Mouse (Mus musculus): ENCODE measurements at regions not wholly inside any gene's neighbourhood (a gene's known extent, or its start where the extent isn't known, plus 50 kb on each side); places are given as distances from the start of the nearest gene placed in this dataset.

DNA sequence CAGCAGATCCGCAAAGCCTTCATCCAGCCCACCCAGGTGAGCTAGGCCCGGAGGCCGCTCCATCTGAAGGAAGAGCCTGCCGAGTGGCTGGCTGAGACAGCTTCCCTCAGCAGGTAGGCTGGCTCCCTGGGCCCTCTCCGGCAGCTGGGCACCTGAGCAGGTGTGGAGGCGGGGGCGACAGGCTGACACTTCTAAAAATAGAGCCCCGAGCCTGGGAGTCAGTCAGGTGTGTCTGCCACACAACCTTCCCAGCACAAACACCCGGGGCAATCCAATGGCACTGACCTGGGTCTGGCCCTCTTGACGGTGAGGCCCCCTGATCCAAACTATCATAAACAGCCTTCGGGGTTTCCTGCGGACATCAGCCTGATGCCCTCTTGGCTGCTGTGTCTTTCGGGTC lies 58.5 kb downstream of the Zfp36l2 start:
- peak; percentile 54 to 74 for DNase-seq

DNA sequence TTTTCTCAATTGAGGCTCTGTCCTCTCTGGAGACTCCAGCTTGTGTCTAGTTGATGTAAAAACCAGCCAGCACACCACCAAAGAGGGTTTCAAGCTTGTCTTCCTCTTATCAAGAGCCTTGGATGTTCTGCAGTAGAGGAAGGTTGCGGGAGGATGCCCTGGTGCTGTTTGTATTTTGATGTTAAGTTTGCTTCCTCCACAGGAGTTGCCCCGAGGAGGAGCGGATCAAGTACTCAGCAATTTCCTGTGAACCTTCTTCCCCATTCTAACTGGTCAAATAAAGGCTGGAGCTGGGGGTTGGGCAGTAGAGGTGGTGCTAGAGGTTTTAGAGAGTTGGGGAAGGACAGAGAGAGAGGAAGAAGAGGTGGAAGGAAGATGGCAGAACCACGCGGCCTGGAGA lies 59.5 kb downstream of the Zfp36l2 start:
- no peak for DNase-seq

DNA sequence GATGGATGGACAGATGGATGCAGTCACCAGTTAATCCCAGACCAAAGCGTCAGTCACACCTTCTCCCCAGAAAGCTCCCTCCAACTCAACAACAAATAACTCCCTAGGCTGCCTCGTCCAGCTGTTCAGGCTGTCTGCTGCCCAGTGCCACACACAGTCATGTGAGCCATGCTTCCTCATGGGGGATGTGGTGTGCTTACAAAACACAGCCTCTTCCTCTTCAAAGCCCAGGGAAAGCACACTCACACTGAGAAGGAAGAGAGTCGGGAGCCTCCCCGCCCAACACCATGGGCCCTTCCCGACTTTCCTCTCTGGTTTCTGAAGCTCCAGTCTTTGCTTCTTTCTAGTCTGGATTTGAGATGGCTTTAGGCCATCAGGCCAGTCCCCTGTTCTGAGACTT lies 61.6 kb downstream of the Zfp36l2 start:
- DNase-seq: no peak

DNA sequence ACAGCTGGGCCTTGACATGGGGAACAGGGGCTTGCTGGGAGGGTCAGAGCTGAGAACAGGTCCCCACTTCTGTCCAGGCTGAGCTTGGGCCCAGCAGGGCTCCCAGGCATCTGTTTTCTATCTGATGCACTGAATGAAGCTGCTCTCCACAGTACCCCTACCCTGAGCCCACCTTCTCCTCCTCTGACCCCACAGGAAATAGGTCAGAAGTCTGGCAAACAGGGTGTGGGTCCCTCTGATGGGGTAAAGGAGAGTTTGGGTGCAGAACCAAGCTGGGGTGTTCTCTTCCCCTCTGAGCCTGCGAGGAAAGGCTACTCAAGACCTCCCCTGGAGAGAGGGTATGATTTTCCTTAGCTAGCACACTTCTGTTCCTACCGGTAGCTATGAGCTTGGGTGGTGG lies 64.6 kb downstream of the Zfp36l2 start:
- no peak for DNase-seq

DNA sequence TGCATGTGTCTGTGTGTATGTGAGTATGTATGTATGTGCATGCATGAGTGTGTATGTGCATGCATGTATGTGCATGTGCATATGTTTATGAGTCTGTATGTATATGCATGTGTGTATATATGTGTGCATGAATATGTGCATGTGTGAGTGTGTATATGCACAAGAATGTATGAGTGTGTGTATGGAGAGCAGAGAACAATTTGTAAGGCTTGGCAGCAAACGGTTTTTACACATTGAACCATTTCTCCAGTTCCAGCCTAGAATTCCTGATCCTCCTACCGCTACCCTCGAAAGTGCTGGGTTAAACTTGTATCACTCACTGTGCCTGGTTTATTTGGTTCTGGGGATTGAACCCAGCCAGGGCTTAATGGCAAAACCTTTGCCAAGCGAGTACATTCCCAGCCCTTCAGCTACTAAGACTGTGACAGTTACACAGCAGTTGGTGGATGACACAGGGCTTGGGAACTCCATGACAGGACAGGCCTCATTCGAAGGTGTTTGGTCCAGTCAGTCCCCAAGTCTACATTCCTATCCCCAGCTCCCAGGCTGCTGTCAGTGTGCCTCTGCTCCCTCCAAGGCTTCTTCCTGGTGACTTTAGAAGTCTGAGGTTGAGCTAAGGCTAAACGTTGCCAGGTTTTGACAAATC lies 65.1 kb downstream of the Zfp36l2 start:
- DNase-seq: no peak

GRCm38 (mm10) chr17:84121291-84121690 lies 66.5 kb downstream of the Zfp36l2 start:
- no peak for DNase-seq

GRCm38 (mm10) chr17:84119221-84120017 lies 68.3 kb downstream of the Zfp36l2 start:
- no peak for DNase-seq

GRCm38 (mm10) chr17:84118781-84119180 lies 69.0 kb downstream of the Zfp36l2 start:
- no peak for DNase-seq

GRCm38 (mm10) chr17:84118271-84118670 lies 69.5 kb downstream of the Zfp36l2 start:
- no peak for DNase-seq

- no peak for DNase-seq
Observed at GRCm38 (mm10) chr17:84117756-84118155, 70.0 kb downstream of the Zfp36l2 start.

GRCm38 (mm10) chr17:84116340-84117279 lies 71.1 kb downstream of the Zfp36l2 start:
- no peak for DNase-seq

DNA sequence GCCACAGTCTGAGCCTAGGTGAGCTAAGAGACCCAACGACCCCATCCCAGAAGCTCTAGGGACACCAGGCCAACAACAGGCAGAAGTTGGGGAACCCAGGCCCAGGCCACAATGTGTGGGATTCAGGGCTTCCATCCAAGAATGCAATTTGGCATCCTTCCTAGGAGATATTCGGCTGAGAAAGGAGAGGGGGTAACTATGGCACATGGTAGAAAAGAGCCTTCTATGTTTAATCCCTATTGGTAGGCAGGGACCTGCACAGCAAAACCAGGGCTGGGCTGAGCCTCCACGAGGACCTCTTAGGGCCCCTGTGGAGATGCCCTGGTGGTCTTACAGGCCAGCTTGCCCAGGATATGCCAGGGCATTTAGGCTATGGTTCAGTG lies 71.8 kb downstream of the Zfp36l2 start:
- DNase-seq: no peak

DNA sequence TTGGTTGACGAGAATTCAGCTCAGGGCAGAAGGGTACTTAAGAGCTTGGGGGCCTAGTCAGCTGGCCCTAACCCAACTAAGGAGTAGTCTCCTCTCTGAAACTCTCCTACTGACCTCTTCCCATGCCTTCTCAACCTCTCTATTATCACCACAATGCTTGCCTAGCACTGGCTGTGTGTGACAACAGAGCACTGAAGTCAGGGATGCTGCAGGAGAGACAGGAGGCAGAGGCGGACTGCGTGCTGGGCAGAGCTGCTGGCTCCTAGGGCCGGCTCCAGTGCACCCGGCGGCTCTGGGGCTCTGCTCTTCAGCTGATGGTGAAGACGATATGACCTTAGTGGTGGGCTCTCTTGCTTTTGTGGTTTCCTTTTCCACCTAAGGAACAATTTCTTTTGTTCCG lies 72.6 kb downstream of the Zfp36l2 start:
- DNase-seq: no peak

DNA sequence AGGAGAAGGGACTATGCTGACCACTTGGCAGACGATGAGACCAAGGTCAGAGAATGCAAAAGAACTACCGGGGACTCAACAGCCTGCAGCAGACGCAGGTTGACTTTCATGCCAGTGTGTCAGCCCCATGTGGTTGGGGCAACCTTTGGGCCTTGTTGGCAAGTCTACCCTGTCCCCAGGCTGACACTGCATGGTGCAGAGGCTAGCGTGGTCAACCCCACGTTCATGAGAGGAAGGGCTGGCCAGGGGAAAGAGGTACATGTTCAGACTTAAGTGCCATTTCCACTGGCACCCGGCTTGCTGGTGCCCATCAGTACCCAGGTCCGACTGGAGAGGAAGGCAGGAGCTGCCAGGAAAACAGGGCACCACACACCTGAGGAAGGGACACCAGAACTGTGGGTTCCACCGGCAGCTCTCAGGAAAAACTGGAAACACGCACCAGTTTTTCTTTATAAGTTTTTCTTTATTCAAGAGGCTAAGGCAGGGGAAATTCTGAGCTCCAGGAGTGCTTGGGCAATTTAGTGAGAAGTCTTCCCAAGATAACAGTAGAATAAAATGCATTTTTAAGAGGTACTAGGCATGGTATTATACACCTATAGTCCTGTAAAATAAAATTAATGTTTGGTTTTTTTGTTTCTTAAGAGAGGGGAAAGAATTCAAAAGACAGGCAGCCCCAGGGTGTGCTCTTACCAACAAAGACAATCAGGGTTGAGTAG lies 73.3 kb downstream of the Zfp36l2 start:
- no peak for DNase-seq

DNA sequence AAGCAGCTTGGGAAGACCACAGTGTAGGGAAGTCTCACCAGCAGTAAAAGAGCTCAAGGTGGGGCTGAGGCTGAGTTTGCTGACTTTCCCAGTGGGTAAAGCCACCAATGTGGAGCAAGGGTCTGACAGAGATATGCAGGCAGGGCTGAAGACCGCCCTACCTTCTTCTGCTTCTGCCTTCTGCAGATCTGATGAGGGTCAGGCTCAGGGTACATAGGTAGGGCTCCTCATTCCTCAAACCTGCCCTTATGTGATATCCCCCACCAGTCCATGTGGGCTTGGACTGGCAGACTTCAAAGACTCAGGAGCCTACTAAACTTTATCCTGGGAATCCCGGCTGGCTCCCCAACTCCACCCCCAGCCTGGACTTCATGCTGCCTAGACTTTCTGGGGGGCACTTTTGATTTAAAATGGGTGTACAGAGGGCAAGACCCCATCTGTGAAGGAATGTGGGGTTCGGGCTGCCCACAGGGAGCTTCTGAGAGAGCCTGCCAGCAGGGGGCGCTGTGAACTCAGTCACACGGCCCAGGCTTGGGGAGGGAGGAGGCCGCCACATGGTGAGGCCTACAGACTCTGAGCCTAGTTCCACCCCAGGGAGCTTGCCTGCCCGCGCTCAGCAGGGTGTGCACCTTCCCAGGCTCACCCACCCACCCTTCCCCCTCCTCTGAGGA lies 74.0 kb downstream of the Zfp36l2 start:
- DNase-seq: peak; percentile 95 to 96

- peak; percentile 66 to 74 for DNase-seq
Observed at GRCm38 (mm10) chr17:84112411-84113031, 75.2 kb downstream of the Zfp36l2 start.

DNA sequence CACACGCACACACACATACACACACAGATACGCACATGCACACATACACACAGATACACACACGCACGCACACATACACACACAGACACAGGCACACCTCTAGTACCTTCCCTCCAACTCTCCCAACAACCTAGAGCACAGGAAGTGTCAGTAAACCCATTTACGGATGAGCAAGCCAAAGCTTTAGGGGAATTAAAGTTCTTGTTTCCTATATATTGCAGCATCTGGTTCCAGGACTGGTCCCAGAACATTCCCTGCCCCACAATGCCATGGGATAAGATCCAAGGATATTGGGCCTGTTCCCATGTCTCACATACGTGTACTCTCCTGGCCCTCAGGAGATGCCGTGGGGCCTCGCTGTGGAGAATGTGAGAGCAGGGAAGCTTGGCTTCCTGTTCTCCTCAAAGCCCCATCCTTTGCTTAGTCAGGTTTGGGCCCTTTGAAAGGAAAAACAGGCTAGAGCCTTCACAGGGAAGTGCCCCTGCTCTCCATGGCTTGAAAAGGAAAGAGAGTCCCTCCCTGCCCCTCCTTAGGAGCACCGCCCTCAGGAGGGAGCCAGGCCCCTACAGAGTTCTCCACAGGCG lies 75.9 kb downstream of the Zfp36l2 start:
- DNase-seq: no peak

DNA sequence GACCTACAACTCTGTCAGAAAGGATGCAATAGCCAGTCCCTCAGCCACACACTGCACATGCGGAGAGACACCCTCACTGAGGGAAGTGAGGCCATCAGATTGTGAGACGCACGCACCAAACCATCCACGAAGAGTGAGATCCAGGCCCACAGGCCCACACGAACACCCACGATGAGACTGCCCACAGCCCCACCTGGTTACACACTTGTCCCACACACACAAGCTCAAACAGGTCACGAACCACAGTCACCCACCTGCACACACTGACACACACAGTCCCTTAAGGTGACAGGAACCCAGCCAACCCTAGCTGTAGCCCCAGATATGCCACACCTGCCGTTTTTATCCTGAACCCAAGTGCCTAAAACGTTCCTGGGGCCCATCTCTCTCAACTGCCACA lies 76.8 kb downstream of the Zfp36l2 start:
- DNase-seq: no peak

DNA sequence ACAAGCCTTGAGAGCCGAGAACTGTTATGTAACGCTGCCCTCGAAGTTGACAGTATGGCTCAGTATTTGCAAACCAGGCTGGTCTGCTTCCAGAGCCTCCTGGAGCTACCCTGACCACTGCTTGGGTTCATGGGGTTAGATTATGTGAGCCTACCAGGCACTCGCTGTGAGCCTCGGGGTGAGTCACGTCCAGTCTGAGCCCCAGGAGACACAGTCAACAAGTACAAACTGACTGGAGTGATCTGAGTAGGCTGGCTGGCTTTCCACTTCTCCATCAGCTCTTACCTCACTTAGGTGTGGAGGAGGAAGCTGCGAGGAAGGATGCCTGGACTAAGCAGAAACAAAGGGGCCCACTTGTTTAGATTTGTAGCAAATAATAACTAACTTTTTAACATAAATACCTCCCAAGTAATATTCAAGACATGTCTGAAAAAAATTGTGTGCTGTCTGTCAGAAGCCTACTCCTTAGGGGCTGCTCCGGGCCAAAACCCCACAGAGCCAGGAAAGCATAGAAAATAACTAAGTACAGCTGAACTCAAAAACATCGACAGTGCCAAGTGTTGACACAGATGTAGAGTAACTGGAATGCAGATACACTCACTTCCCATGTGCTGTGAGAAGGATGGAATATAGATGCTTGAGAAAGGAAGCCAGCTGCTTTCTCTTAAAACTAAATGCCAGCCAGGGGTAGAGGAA lies 77.6 kb downstream of the Zfp36l2 start:
- no peak for DNase-seq

DNA sequence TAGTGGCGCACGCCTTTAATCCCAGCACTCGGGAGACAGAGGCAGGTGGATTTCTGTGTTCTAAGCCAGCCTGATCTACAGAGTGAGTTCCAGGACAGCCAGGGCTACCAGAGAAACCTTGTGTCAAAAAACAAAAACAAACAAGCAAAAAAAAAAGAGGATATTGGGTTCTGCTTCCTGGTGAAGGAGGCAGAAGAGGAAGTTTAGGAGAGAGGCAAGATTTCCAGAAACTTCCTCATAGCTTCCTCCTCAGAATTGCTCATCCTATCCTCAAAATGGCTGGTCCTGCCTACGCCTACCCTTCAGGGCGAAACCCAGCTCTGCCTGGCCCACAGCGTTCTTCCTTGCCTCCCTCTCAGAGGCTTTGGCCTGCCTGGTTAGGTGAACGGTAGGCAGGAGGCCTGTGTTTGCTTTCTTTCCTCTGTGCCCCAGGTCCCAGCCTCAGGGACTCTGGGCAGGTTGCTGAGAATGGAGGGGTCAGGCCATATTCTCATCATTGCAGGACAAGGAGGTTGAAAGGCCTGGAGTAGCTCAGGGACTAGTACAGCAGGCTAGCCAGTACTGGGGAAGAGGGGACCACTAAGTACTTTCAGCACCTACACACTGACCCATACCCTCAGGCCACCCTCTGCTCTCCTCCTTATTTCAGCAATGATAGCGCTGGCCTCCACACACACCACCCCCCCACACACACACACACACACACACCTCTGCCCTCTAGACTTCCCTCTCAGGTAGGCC lies 79.6 kb downstream of the Zfp36l2 start:
- DNase-seq: no peak
